Mouse (Mus musculus): ENCODE measurements around the gene Ubxn7.
A peak's percentile ranks its signal among the peaks of the same experiment; 100 is the strongest.
"Not testable (repeated sequence)": the region's sequence is repeated elsewhere in the genome, so short reads cannot be mapped to it uniquely, and the experiment has no call there.

Ubxn7 gene

GRCm38 (mm10) chr16:32332040-32332555 lies at the start of gene Ubxn7:
TSS of gene Ubxn7 (plus strand) at chr16:32332257.
- peak; percentile 97 for DNase-seq (ENCODE audit: low read depth, low spot score)
- no peaks in the 10 kb centered on the region for H3K27me3 ChIP-seq (ENCODE audit: control insufficient read depth, insufficient read depth, low read length, poor library complexity, severe bottlenecking)
- H3K36me3 ChIP-seq (ENCODE audit: control insufficient read depth, insufficient read depth, low read length, poor library complexity, severe bottlenecking): no peaks in the 10 kb centered on the region

GRCm38 (mm10) chr16:32282608-32283007 lies 49.4 kb upstream of the Ubxn7 start:
- no peak for DNase-seq (ENCODE audit: low read depth, low spot score)
- peaks cover 10% of the 10 kb centered on the region for H3K36me3 ChIP-seq (ENCODE audit: control insufficient read depth, insufficient read depth, low read length, poor library complexity, severe bottlenecking)

GRCm38 (mm10) chr16:32291821-32292220 lies 40.2 kb upstream of the Ubxn7 start:
- H3K36me3 ChIP-seq (ENCODE audit: control insufficient read depth, insufficient read depth, low read length, poor library complexity, severe bottlenecking): peaks cover 25% of the 10 kb centered on the region
- DNase-seq (ENCODE audit: low read depth, low spot score): no peak
- H3K27me3 ChIP-seq (ENCODE audit: control insufficient read depth, insufficient read depth, low read length, poor library complexity, severe bottlenecking): no peaks in the 10 kb centered on the region

More at GRCm38 (mm10) chr16:32282608-32283007, 49.4 kb upstream of the Ubxn7 start:
- H3K27me3 ChIP-seq (ENCODE audit: control insufficient read depth, insufficient read depth, low read length, poor library complexity, severe bottlenecking): no peaks in the 10 kb centered on the region

GRCm38 (mm10) chr16:32299617-32300016 lies 32.4 kb upstream of the Ubxn7 start:
- DNase-seq (ENCODE audit: low read depth, low spot score); H3K27me3 ChIP-seq (ENCODE audit: control insufficient read depth, insufficient read depth, low read length, poor library complexity, severe bottlenecking): not testable (repeated sequence)

GRCm38 (mm10) chr16:32303046-32303445 lies 29.0 kb upstream of the Ubxn7 start:
- H3K36me3 ChIP-seq (ENCODE audit: control insufficient read depth, insufficient read depth, low read length, poor library complexity, severe bottlenecking): peaks cover 3% of the 10 kb centered on the region; the same call in 1 of the 2 replicates
- DNase-seq (ENCODE audit: low read depth, low spot score): no peak
- no peaks in the 10 kb centered on the region for H3K27me3 ChIP-seq (ENCODE audit: control insufficient read depth, insufficient read depth, low read length, poor library complexity, severe bottlenecking)

More at GRCm38 (mm10) chr16:32299617-32300016, 32.4 kb upstream of the Ubxn7 start:
- not testable (repeated sequence) for H3K36me3 ChIP-seq (ENCODE audit: control insufficient read depth, insufficient read depth, low read length, poor library complexity, severe bottlenecking)

GRCm38 (mm10) chr16:32303886-32304285 lies 28.2 kb upstream of the Ubxn7 start:
- Histone ChIP-seq H3K36me3 (ENCODE audit: control insufficient read depth, insufficient read depth, low read length, poor library complexity, severe bottlenecking) (peaks cover 3% of the 10 kb centered on the region; the same call in 1 of the 2 replicates), H3K27me3 (ENCODE audit: control insufficient read depth, insufficient read depth, low read length, poor library complexity, severe bottlenecking) (no peaks in the 10 kb centered on the region)
- no peak for DNase-seq (ENCODE audit: low read depth, low spot score)

- Histone ChIP-seq H3K36me3 (ENCODE audit: control insufficient read depth, insufficient read depth, low read length, poor library complexity, severe bottlenecking) (no peaks in the 10 kb centered on the region), H3K27me3 (ENCODE audit: control insufficient read depth, insufficient read depth, low read length, poor library complexity, severe bottlenecking) (no peaks in the 10 kb centered on the region)
- no peak for DNase-seq (ENCODE audit: low read depth, low spot score)
Observed at GRCm38 (mm10) chr16:32311970-32312369, 20.1 kb upstream of the Ubxn7 start.

GRCm38 (mm10) chr16:32312386-32312785 lies 19.7 kb upstream of the Ubxn7 start:
- no peaks in the 10 kb centered on the region for H3K36me3 ChIP-seq (ENCODE audit: control insufficient read depth, insufficient read depth, low read length, poor library complexity, severe bottlenecking)
- DNase-seq (ENCODE audit: low read depth, low spot score): no peak

GRCm38 (mm10) chr16:32312859-32313258 lies 19.2 kb upstream of the Ubxn7 start:
- H3K36me3 ChIP-seq (ENCODE audit: control insufficient read depth, insufficient read depth, low read length, poor library complexity, severe bottlenecking): no peaks in the 10 kb centered on the region
- H3K27me3 ChIP-seq (ENCODE audit: control insufficient read depth, insufficient read depth, low read length, poor library complexity, severe bottlenecking): no peaks in the 10 kb centered on the region
- no peak for DNase-seq (ENCODE audit: low read depth, low spot score)

More at GRCm38 (mm10) chr16:32312386-32312785, 19.7 kb upstream of the Ubxn7 start:
- H3K27me3 ChIP-seq (ENCODE audit: control insufficient read depth, insufficient read depth, low read length, poor library complexity, severe bottlenecking): no peaks in the 10 kb centered on the region

GRCm38 (mm10) chr16:32316601-32317000 lies 15.5 kb upstream of the Ubxn7 start:
- no peak for DNase-seq (ENCODE audit: low read depth, low spot score)
- Histone ChIP-seq H3K27me3 (ENCODE audit: control insufficient read depth, insufficient read depth, low read length, poor library complexity, severe bottlenecking) (no peaks in the 10 kb centered on the region), H3K36me3 (ENCODE audit: control insufficient read depth, insufficient read depth, low read length, poor library complexity, severe bottlenecking) (no peaks in the 10 kb centered on the region)

- H3K27me3 ChIP-seq (ENCODE audit: control insufficient read depth, insufficient read depth, low read length, poor library complexity, severe bottlenecking): no peaks in the 10 kb centered on the region
- no peak for DNase-seq (ENCODE audit: low read depth, low spot score)
- H3K36me3 ChIP-seq (ENCODE audit: control insufficient read depth, insufficient read depth, low read length, poor library complexity, severe bottlenecking): no peaks in the 10 kb centered on the region
Observed at GRCm38 (mm10) chr16:32323953-32324352, 8.1 kb upstream of the Ubxn7 start.

- Histone ChIP-seq H3K36me3 (ENCODE audit: control insufficient read depth, insufficient read depth, low read length, poor library complexity, severe bottlenecking) (no peaks in the 10 kb centered on the region), H3K27me3 (ENCODE audit: control insufficient read depth, insufficient read depth, low read length, poor library complexity, severe bottlenecking) (no peaks in the 10 kb centered on the region)
- no peak for DNase-seq (ENCODE audit: low read depth, low spot score)
Observed at GRCm38 (mm10) chr16:32330876-32331670, 984 bp upstream of the Ubxn7 start.

- H3K36me3 ChIP-seq (ENCODE audit: control insufficient read depth, insufficient read depth, low read length, poor library complexity, severe bottlenecking): no peaks in the 10 kb centered on the region
- peak; percentile 68 for DNase-seq (ENCODE audit: low read depth, low spot score)
- H3K27me3 ChIP-seq (ENCODE audit: control insufficient read depth, insufficient read depth, low read length, poor library complexity, severe bottlenecking): no peaks in the 10 kb centered on the region
Observed at GRCm38 (mm10) chr16:32332556-32333511, 777 bp downstream of the Ubxn7 start.

- H3K36me3 ChIP-seq (ENCODE audit: control insufficient read depth, insufficient read depth, low read length, poor library complexity, severe bottlenecking): no peaks in the 10 kb centered on the region
- DNase-seq (ENCODE audit: low read depth, low spot score): no peak
- no peaks in the 10 kb centered on the region for H3K27me3 ChIP-seq (ENCODE audit: control insufficient read depth, insufficient read depth, low read length, poor library complexity, severe bottlenecking)
Observed at GRCm38 (mm10) chr16:32335146-32335545, 3.1 kb downstream of the Ubxn7 start.

Data from splenic B cell, adult 2 months (primary cell).